In genomic region chr3:26117071-26117470, GRCm38 (mm10) we compare ENCODE assay signal across 22 mouse cellular contexts.
DNase-seq lines count a peak whose midpoint lies in the region; ATAC-seq and TF ChIP-seq lines count a peak whose summit lies in the region.
"Had no signal": no experiment of that assay in that cellular context is flagged by ENCODE, and none has a peak within 500 bp of the region (broad histone marks: within the 10 kb centered on the region; RNA-seq: fewer than 3 reads in every experiment).

No protein-coding gene starts in this region.

- no peak overlapping the region for H3K4me2 ChIP-seq in hindbrain, postnatal 0 days (ENCODE audit: low read depth, low read length)
- no peak overlapping the region for H3K4me2 ChIP-seq in midbrain, embryonic 16.5 days (ENCODE audit: low read length)
- no peak overlapping the region for H3K4me2 ChIP-seq in midbrain, embryonic 15.5 days
- H3K4me2 ChIP-seq: embryonic facial prominence, embryonic 13.5 days; forebrain, embryonic 12.5 days; heart, embryonic 11.5 days; heart, embryonic 15.5 days; hindbrain, embryonic 13.5 days had no signal

- no peaks in the 10 kb centered on the region for H3K9me3 ChIP-seq in hindbrain, postnatal 0 days (ENCODE audit: low read length)
- H3K9me3 ChIP-seq in hindbrain, embryonic 10.5 days = no peaks in the 10 kb centered on the region
- no peaks in the 10 kb centered on the region for H3K9me3 ChIP-seq in midbrain, embryonic 16.5 days (replicated peaks; ENCODE audit: control insufficient read depth, low read length, poor library complexity, severe bottlenecking)
- H3K9me3 ChIP-seq in midbrain, embryonic 15.5 days = no peaks in the 10 kb centered on the region
- H3K9me3 ChIP-seq: embryonic facial prominence, embryonic 13.5 days; forebrain, embryonic 12.5 days; heart, embryonic 15.5 days; hindbrain, embryonic 13.5 days had no signal

- WGBS in hindbrain, postnatal 0 days = 74% methylated on average over 1 of the region's 1 CpGs
- 88% methylated on average over 1 of the region's 1 CpGs for WGBS in hindbrain, embryonic 10.5 days
- WGBS in midbrain, embryonic 16.5 days = 94% methylated on average over 1 of the region's 1 CpGs
- 97% methylated on average over 1 of the region's 1 CpGs for WGBS in midbrain, embryonic 15.5 days

- H3K9ac ChIP-seq in hindbrain, postnatal 0 days (replicated peaks; ENCODE audit: low read length) = no peak overlapping the region
- H3K9ac ChIP-seq in midbrain, embryonic 16.5 days (ENCODE audit: low read depth, low read length) = no peak overlapping the region
- no peak overlapping the region for H3K9ac ChIP-seq in midbrain, embryonic 15.5 days
- H3K9ac ChIP-seq: embryonic facial prominence, embryonic 13.5 days; forebrain, embryonic 12.5 days; heart, embryonic 15.5 days; hindbrain, embryonic 13.5 days had no signal

- TF ChIP-seq CTCF in hindbrain, postnatal 0 days (IDR thresholded peaks at IDR 0.05; ENCODE audit: low read depth) = no peak

- no peak overlapping the region for H3K4me3 ChIP-seq in hindbrain, postnatal 0 days (ENCODE audit: low read length)
- H3K4me3 ChIP-seq in hindbrain, embryonic 10.5 days = no peak overlapping the region
- no peak overlapping the region for H3K4me3 ChIP-seq in midbrain, embryonic 16.5 days (ENCODE audit: low read depth, low read length)
- H3K4me3 ChIP-seq in midbrain, embryonic 15.5 days = no peak overlapping the region
- H3K4me3 ChIP-seq: embryonic facial prominence, embryonic 13.5 days; forebrain, embryonic 12.5 days; heart, adult 2 months; heart, embryonic 15.5 days; hindbrain, embryonic 13.5 days had no signal

- H3K27ac ChIP-seq in hindbrain, postnatal 0 days = no peak overlapping the region
- no peak overlapping the region for H3K27ac ChIP-seq in hindbrain, embryonic 10.5 days
- no peak overlapping the region for H3K27ac ChIP-seq in midbrain, embryonic 16.5 days (ENCODE audit: low read length)
- no peak overlapping the region for H3K27ac ChIP-seq in midbrain, embryonic 15.5 days
- H3K27ac ChIP-seq: embryonic facial prominence, embryonic 13.5 days; forebrain, embryonic 12.5 days; heart, adult 2 months; heart, embryonic 15.5 days; hindbrain, embryonic 13.5 days had no signal

- H3K4me1 ChIP-seq in hindbrain, postnatal 0 days (ENCODE audit: insufficient read depth, low read length) = no peaks in the 10 kb centered on the region
- no peaks in the 10 kb centered on the region for H3K4me1 ChIP-seq in hindbrain, embryonic 10.5 days (replicated peaks)
- H3K4me1 ChIP-seq in midbrain, embryonic 16.5 days (ENCODE audit: control insufficient read depth, insufficient read depth, low read length) = no peaks in the 10 kb centered on the region; the same call in 1 of the 2 replicates
- H3K4me1 ChIP-seq in midbrain, embryonic 15.5 days = no peaks in the 10 kb centered on the region
- H3K4me1 ChIP-seq: embryonic facial prominence, embryonic 13.5 days; heart, embryonic 15.5 days had no signal

- ATAC-seq in hindbrain, postnatal 0 days = peak; percentile 56; the same call in 1 of the 2 replicates
- 0 out of 2 replicates have a peak, but pooled peaks have one; percentile 21 for ATAC-seq in midbrain, embryonic 16.5 days
- no peak; the same call in 1 of the 2 replicates for ATAC-seq in midbrain, embryonic 15.5 days (replicated peaks)
- ATAC-seq: activated CD4-positive, CD25-positive, alpha-beta regulatory T cell, adult 4 months; forebrain, embryonic 16.5 days; inflammation-experienced regulatory T-cells, adult 6 months; intestine, postnatal 0 days; Patski had no signal

- H3K27me3 ChIP-seq in hindbrain, postnatal 0 days (ENCODE audit: insufficient read depth, low read length) = no peaks in the 10 kb centered on the region
- H3K27me3 ChIP-seq in hindbrain, embryonic 10.5 days (ENCODE audit: insufficient read depth, poor library complexity, severe bottlenecking) = no peaks in the 10 kb centered on the region
- no peaks in the 10 kb centered on the region for H3K27me3 ChIP-seq in midbrain, embryonic 16.5 days (ENCODE audit: control insufficient read depth, insufficient read depth, low read depth, low read length)
- no peaks in the 10 kb centered on the region for H3K27me3 ChIP-seq in midbrain, embryonic 15.5 days (replicated peaks)
- H3K27me3 ChIP-seq: CH12.LX; embryonic facial prominence, embryonic 13.5 days; forebrain, embryonic 12.5 days; heart, embryonic 15.5 days; hindbrain, embryonic 13.5 days had no signal

- H3K36me3 ChIP-seq in hindbrain, postnatal 0 days (ENCODE audit: insufficient read depth, low read length) = no peaks in the 10 kb centered on the region
- no peaks in the 10 kb centered on the region for H3K36me3 ChIP-seq in hindbrain, embryonic 10.5 days
- no peaks in the 10 kb centered on the region; the same call in 1 of the 2 replicates for H3K36me3 ChIP-seq in midbrain, embryonic 16.5 days (ENCODE audit: control insufficient read depth, insufficient read depth, low read length)
- no peaks in the 10 kb centered on the region for H3K36me3 ChIP-seq in midbrain, embryonic 15.5 days (replicated peaks)
- H3K36me3 ChIP-seq: embryonic facial prominence, embryonic 13.5 days; forebrain, embryonic 12.5 days; heart, embryonic 15.5 days had no signal

- peak; percentile 26 to 35 for DNase-seq in cerebellum, postnatal 14 days
- DNase-seq in cerebellum, adult 8-10 months = no peak
- DNase-seq in hindbrain, postnatal 0 days (ENCODE audit: low spot score) = peak; percentile 50
- DNase-seq in hindbrain, embryonic 10.5 days (ENCODE audit: low spot score) = no peak
- DNase-seq in right cerebral cortex, postnatal 10 days (ENCODE audit: low spot score in 2 of 2) = no peak
- DNase-seq: adrenal gland, postnatal 14 days; gastrocnemius, postnatal 10 days; heart, adult 2 months; heart, postnatal 14 days had no signal

Comparison
In these comparisons a context has a peak if more than half of its experiments do, and no peak if none do; other contexts are left out.
1. DNase-seq: peak in cerebellum, postnatal 14 days (2 of 2) and hindbrain, postnatal 0 days (single experiment); none in cerebellum, adult 8-10 months (single experiment), hindbrain, embryonic 10.5 days (single experiment) and right cerebral cortex, postnatal 10 days (0 of 2).